Mouse (Mus musculus): ENCODE results near the gene Wnk2. TPM values are rescaled to one million over a fixed set of nuclear protein-coding genes. Genes with fewer than 3 reads are reported as not detected.
A peak's percentile ranks its signal among the peaks of the same experiment; 100 is the strongest.
"Not testable (repeated sequence)": the region's sequence is repeated elsewhere in the genome, so short reads cannot be mapped to it uniquely, and the experiment has no call there.

Wnk2 gene
- total and polyA plus RNA-seq, 3 experiments: 0.04 TPM; not detected in 2

DNA sequence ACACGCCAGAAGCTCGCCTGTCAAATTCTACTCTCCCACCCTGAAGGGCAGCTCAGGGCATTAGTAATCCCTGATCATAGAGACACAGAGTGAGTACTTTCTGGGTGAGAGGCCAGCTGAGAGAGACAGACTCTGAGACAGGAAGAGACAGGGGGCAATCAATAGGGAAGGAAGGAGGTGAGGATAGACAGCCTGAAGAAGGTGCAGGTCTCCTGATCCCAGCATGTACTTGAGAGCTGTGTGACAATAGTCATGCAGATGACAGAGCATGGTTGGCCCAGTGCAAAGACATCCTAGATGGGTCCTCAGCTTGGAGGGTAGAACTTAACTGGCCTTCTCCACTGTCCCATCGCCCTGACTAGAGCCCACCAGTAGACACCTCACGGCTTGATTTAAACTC, 91.5 kb downstream of the Wnk2 start:
- Histone ChIP-seq H3K27me3 (ENCODE audit: control insufficient read depth in 1 of 2, insufficient read depth in 2 of 2, low read length in 2 of 2) (no peaks in the 10 kb centered on the region; a peak in 1 of 4 replicates), H3K4me1 (ENCODE audit: control insufficient read depth in 1 of 2, insufficient read depth in 2 of 2, low read length in 2 of 2) (no peaks in the 10 kb centered on the region), H3K9ac (ENCODE audit: control insufficient read depth, low read depth, low read length, poor library complexity, severe bottlenecking) (no peak overlapping the region), H3K27ac (ENCODE audit: control insufficient read depth, low read depth, low read length) (no peak overlapping the region), H3K9me3 (replicated peaks; ENCODE audit: insufficient read depth, low read length) (no peaks in the 10 kb centered on the region), H3K4me3 (ENCODE audit: control insufficient read depth in 1 of 2, insufficient read depth in 1 of 2, low read depth in 2 of 2, low read length in 2 of 2) (no peak overlapping the region), H3K79me2 (ENCODE audit: control insufficient read depth, insufficient read depth, low read length, poor library complexity) (no peaks in the 10 kb centered on the region), H3K36me3 (ENCODE audit: control insufficient read depth in 1 of 2, insufficient read depth in 2 of 2, low read length in 2 of 2) (no peaks in the 10 kb centered on the region)
- TF ChIP-seq BHLHE40 (IDR thresholded peaks at IDR 0.05; ENCODE audit: borderline replicate concordance, low read depth, low read length) (no peak), JUND (IDR thresholded peaks at IDR 0.05; ENCODE audit: low read depth, low read length) (no peak), RAD21 (IDR thresholded peaks at IDR 0.05; ENCODE audit: low read depth, low read length) (no peak), TBP (IDR thresholded peaks at IDR 0.05; ENCODE audit: low read depth, low read length) (no peak), ZC3H11A (IDR thresholded peaks at IDR 0.05; ENCODE audit: low read depth, low read length) (no peak), UBTF (IDR thresholded peaks at IDR 0.05; ENCODE audit: borderline replicate concordance, insufficient read depth, low read depth, low read length) (no peak), MEF2A (IDR thresholded peaks at IDR 0.05; ENCODE audit: extremely low read depth, insufficient replicate concordance, low read depth, low read length, poor library complexity, severe bottlenecking) (no peak), MXI1 (IDR thresholded peaks at IDR 0.05; ENCODE audit: low read depth, low read length) (no peak), ETS1 (IDR thresholded peaks at IDR 0.05; ENCODE audit: low read depth, low read length) (no peak), E2F4 (IDR thresholded peaks at IDR 0.05; ENCODE audit: borderline replicate concordance, low read depth, low read length) (no peak), SMC3 (IDR thresholded peaks at IDR 0.05; ENCODE audit: low read depth, low read length) (no peak)
- no peak for DNase-seq (ENCODE audit: low read depth, low spot score)

DNA sequence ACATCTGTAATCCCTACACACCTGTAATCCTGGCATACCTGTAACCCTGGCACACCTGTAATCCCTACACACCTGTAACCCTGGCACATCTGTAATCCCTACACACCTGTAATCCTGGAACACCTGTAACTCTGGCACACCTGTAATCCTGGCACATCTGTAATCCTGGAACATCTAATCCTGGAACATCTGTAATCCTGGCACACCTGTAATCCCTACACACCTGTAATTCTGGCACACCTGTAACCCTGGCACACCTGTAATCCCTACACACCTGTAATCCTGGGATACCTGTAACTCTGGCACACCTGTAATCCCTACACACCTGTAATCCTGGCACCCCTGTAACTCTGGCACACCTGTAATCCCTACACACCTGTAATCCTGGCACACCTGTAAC, 93.1 kb downstream of the Wnk2 start:
- H3K4me3 ChIP-seq (ENCODE audit: control insufficient read depth in 1 of 2, insufficient read depth in 1 of 2, low read depth in 2 of 2, low read length in 2 of 2); H3K27me3 ChIP-seq (ENCODE audit: control insufficient read depth in 1 of 2, insufficient read depth in 2 of 2, low read length in 2 of 2); H3K79me2 ChIP-seq (ENCODE audit: control insufficient read depth, insufficient read depth, low read length, poor library complexity); H3K36me3 ChIP-seq (ENCODE audit: control insufficient read depth in 1 of 2, insufficient read depth in 2 of 2, low read length in 2 of 2); H3K4me1 ChIP-seq (ENCODE audit: control insufficient read depth in 1 of 2, insufficient read depth in 2 of 2, low read length in 2 of 2); H3K9me3 ChIP-seq (replicated peaks; ENCODE audit: insufficient read depth, low read length); H3K27ac ChIP-seq (ENCODE audit: control insufficient read depth, low read depth, low read length); H3K9ac ChIP-seq (ENCODE audit: control insufficient read depth, low read depth, low read length, poor library complexity, severe bottlenecking); DNase-seq (ENCODE audit: low read depth, low spot score): not testable (repeated sequence)

DNA sequence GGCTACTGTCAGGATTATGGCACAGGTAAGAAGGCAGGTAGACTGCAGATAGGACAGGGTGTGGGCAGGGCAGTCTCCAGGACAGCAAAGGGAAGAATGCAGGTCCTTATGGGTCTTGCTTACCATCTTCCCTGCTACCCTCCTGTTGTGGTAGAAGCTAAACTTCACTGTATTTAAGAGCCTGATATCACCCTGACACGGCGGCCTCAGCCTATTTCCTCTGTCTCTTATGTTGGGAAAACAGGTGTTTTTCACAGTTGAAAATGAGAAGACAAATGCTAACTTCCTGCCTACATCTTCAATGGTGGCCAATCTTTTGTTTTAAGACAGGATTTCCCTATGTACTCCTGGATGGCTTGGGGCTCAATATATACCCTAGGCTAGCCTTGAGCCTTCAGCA, 94.5 kb downstream of the Wnk2 start:
- Histone ChIP-seq H3K79me2 (ENCODE audit: control insufficient read depth, insufficient read depth, low read length, poor library complexity) (no peaks in the 10 kb centered on the region), H3K9me3 (replicated peaks; ENCODE audit: insufficient read depth, low read length) (no peaks in the 10 kb centered on the region), H3K27me3 (ENCODE audit: control insufficient read depth in 1 of 2, insufficient read depth in 2 of 2, low read length in 2 of 2) (no peaks in the 10 kb centered on the region), H3K9ac (ENCODE audit: control insufficient read depth, low read depth, low read length, poor library complexity, severe bottlenecking) (no peak overlapping the region), H3K27ac (ENCODE audit: control insufficient read depth, low read depth, low read length) (no peak overlapping the region), H3K4me3 (ENCODE audit: control insufficient read depth in 1 of 2, insufficient read depth in 1 of 2, low read depth in 2 of 2, low read length in 2 of 2) (no peak overlapping the region), H3K36me3 (ENCODE audit: control insufficient read depth in 1 of 2, insufficient read depth in 2 of 2, low read length in 2 of 2) (no peaks in the 10 kb centered on the region), H3K4me1 (ENCODE audit: control insufficient read depth in 1 of 2, insufficient read depth in 2 of 2, low read length in 2 of 2) (no peaks in the 10 kb centered on the region)
- peak; percentile 13 for DNase-seq (ENCODE audit: low read depth, low spot score)
- TF ChIP-seq ETS1 (IDR thresholded peaks at IDR 0.05; ENCODE audit: low read depth, low read length) (no peak), POLR2AphosphoS2 (IDR thresholded peaks at IDR 0.05; ENCODE audit: low read length) (no peak)
